Mouse (Mus musculus): Measurements from ENCODE around the gene Arhgap25.
"Not testable (repeated sequence)": the region's sequence is repeated elsewhere in the genome, so short reads cannot be mapped to it uniquely, and the experiment has no call there.

Arhgap25 gene

DNA sequence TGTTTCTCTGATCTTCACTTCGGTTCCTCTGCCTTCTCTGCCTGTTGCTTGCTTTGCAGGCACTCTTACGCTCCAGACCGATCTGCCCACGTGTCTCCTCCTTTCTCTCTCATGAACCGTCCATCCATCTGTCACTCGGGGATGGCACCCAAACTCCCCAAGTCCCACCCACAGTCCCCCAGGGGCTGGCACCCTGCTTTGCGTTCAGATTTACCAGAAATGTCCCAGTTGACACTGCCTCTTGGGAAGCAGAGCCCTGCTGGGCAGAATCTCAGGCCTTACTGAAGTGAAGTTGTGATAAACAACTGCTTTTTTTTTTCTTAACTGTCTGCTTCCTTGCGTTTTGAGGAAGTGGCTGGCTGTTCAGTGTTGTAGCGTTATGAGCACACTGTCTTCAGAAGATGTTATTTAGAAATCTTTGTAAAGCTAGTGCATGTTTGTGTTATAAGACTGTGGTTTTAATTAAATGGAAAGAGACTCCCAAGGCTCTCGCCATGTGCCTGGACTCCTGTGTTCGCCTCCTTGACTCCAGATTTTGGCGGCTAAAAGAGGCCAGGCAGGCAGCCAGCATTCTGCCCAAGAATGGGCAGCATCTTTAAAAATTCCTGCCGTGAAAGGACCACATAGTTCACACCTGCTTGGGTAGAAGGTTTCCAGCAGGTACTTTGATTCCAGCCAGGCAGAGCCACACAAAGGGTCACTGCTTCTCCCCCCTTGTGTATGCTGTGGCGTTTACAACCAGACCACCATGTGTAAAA lies at the start of gene Arhgap25:
Gene Arhgap25, minus strand, starts transcription at position 307 of the 758 bp plus-strand sequence.
- H3K4me3 ChIP-seq (replicated peaks; ENCODE audit: low read length) = no peak within 1 kb of the TSS

DNA sequence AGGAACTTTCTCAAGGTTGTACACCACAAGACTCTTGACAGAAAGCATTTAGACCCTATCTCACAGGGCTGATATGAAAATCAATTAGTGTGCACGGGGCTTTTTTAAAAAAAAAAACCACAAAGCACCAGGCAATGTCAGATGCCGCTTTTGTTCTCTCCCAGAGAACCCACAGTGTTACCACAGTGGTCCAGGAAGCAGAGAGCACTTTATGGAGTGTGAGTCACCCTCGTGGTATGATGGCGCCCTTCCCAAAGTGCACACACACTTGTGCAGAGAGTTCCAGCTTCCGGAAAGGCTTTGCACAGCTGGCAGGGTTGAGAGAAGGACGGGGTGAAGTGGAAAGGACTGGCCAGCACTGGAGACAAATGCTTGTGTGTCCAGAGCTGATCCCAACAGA lies 49.4 kb upstream of the Arhgap25 start:
- no peaks in the 10 kb centered on the region for H3K36me3 ChIP-seq (ENCODE audit: insufficient read depth, low read length)
- H3K4me3 ChIP-seq (replicated peaks; ENCODE audit: low read length) = no peak overlapping the region
- TF ChIP-seq NANOG (IDR thresholded peaks at IDR 0.05; ENCODE audit: borderline replicate concordance, low read length) (no peak), POU5F1 (IDR thresholded peaks at IDR 0.05; ENCODE audit: borderline replicate concordance, low read length) (no peak), CTCF (conservative IDR thresholded peaks at IDR 0.05; ENCODE audit: low read length) (no peak)
- no peaks in the 10 kb centered on the region for H3K9me3 ChIP-seq (ENCODE audit: low read length)
- peaks cover 63% of the 10 kb centered on the region for H3K27me3 ChIP-seq (ENCODE audit: insufficient read depth, low read length)
- peaks cover 20% of the 10 kb centered on the region for H3K4me1 ChIP-seq (replicated peaks; ENCODE audit: low read depth, low read length)

More for the DNA sequence above, at the start of gene Arhgap25:
- H3K27me3 ChIP-seq (ENCODE audit: insufficient read depth, low read length) = peaks cover 24% of the 10 kb centered on the region
- H3K4me1 ChIP-seq (replicated peaks; ENCODE audit: low read depth, low read length) = 0 out of 2 replicates have a peak, but pooled peaks cover 2% of the 10 kb centered on the region
- no peaks in the 10 kb centered on the region for H3K36me3 ChIP-seq (ENCODE audit: insufficient read depth, low read length)
- TF ChIP-seq NANOG (IDR thresholded peaks at IDR 0.05; ENCODE audit: borderline replicate concordance, low read length) (no peak), POU5F1 (IDR thresholded peaks at IDR 0.05; ENCODE audit: borderline replicate concordance, low read length) (no peak), CTCF (conservative IDR thresholded peaks at IDR 0.05; ENCODE audit: low read length) (no peak)
- no peaks in the 10 kb centered on the region for H3K9me3 ChIP-seq (ENCODE audit: low read length)

DNA sequence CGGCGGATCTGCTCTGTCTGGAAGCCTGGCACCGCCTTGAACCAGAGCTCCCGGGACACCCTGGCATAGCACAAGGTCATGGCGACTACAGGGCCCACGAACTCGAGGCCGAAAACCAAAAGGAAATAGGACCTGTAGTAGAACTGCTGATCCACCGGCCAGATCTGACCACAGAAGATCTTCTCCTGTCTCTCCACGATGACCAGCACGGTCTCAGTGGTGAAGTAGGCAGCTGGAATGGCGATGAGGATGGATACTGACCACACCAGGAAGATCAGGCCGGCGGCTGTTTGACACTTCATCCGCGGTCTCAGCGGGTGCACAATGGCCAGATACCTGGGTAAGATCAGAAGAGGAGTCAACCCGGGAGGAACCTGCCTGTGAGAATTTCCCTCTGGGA lies 48.5 kb upstream of the Arhgap25 start:
- Histone ChIP-seq H3K36me3 (ENCODE audit: insufficient read depth, low read length) (no peaks in the 10 kb centered on the region), H3K4me3 (replicated peaks; ENCODE audit: low read length) (peak overlapping the region; percentile 52), H3K9me3 (ENCODE audit: low read length) (no peaks in the 10 kb centered on the region), H3K27me3 (ENCODE audit: insufficient read depth, low read length) (peaks cover 54% of the 10 kb centered on the region), H3K4me1 (replicated peaks; ENCODE audit: low read depth, low read length) (peaks cover 20% of the 10 kb centered on the region)
- TF ChIP-seq NANOG (IDR thresholded peaks at IDR 0.05; ENCODE audit: borderline replicate concordance, low read length) (no peak), CTCF (conservative IDR thresholded peaks at IDR 0.05; ENCODE audit: low read length) (no peak), POU5F1 (IDR thresholded peaks at IDR 0.05; ENCODE audit: borderline replicate concordance, low read length) (no peak)

DNA sequence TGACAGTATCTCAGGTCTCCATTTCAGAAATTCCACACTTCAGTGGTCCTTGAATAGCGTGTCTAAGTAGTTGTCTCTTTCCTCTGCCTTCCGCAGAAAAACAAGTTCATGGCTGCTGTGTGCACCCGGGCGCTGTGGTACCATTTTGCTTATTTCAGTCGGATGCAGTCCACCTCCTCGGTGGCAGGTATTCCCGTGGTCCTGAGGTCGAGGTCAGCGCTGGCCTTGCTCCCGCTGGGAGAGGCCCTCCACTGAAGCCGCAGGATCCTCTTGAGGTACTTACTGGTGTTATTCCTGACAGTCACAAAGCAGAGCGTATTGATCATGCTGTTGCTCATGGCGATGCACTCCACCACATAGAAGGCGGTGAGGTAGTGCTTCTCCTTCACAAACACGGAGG lies 48.0 kb upstream of the Arhgap25 start:
- TF ChIP-seq POU5F1 (IDR thresholded peaks at IDR 0.05; ENCODE audit: borderline replicate concordance, low read length) = no peak
- TF ChIP-seq CTCF (conservative IDR thresholded peaks at IDR 0.05; ENCODE audit: low read length) = no peak
- no peak for TF ChIP-seq NANOG (IDR thresholded peaks at IDR 0.05; ENCODE audit: borderline replicate concordance, low read length)
- Histone ChIP-seq H3K36me3 (ENCODE audit: insufficient read depth, low read length) (no peaks in the 10 kb centered on the region), H3K27me3 (ENCODE audit: insufficient read depth, low read length) (peaks cover 53% of the 10 kb centered on the region), H3K9me3 (ENCODE audit: low read length) (no peaks in the 10 kb centered on the region), H3K4me3 (replicated peaks; ENCODE audit: low read length) (peak overlapping the region; percentile 52), H3K4me1 (replicated peaks; ENCODE audit: low read depth, low read length) (peaks cover 20% of the 10 kb centered on the region)

DNA sequence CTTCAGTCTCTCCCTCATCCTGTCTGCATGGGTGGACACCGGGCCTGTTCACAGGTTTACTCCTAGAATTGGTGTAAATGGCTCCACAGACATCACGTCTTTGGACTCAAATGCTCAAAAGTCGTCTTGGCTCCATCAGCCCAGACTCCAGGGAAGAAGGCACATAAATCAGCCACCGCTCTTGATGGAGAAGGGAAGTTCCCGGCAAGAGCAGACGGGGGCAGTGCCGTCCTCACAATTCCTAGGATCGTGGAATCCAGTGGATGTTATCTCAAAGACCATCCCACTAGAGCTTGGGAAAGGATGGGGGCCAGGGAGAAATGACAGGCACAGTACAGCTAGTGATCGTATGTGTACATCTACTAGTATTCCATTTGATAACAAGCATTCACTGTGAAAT lies 45.2 kb upstream of the Arhgap25 start:
- TF ChIP-seq POU5F1 (IDR thresholded peaks at IDR 0.05; ENCODE audit: borderline replicate concordance, low read length) = no peak
- TF ChIP-seq NANOG (IDR thresholded peaks at IDR 0.05; ENCODE audit: borderline replicate concordance, low read length) = no peak
- TF ChIP-seq CTCF (conservative IDR thresholded peaks at IDR 0.05; ENCODE audit: low read length) = no peak
- Histone ChIP-seq H3K4me1 (replicated peaks; ENCODE audit: low read depth, low read length) (peaks cover 13% of the 10 kb centered on the region), H3K9me3 (ENCODE audit: low read length) (no peaks in the 10 kb centered on the region), H3K27me3 (ENCODE audit: insufficient read depth, low read length) (peaks cover 33% of the 10 kb centered on the region), H3K36me3 (ENCODE audit: insufficient read depth, low read length) (no peaks in the 10 kb centered on the region), H3K4me3 (replicated peaks; ENCODE audit: low read length) (no peak overlapping the region)

DNA sequence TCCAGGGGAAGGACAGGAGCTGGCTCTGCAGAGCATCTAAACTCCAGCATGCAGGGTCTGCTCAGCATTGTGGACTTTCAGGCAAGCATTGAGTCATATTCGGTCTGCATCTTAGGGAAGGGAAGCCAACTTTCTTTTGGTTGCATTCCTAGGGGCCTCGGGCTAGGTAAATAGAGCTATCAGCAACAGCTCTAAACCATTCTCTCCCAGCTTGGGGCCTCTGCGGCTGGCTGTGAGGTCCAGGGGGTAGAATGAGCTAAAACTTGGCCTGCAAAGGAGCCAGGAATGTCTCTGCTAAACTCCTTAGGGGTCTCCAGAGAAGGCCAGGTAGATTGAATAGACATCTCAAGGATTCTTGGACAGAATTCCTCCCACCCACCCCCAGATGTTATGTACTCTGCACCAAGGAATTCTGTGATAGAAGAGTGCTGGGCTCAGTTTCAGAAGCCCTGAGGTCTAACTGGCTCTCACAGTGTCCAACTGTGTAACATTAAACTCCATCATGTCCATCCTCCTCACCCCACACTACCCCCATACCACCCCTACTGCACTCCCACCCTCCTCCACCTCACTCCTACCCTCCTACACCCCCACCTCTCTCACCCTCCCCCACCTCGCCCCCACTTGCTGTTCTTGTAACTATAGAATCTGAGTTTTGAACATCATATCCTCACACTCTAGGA lies 43.7 kb upstream of the Arhgap25 start:
- no peak overlapping the region for H3K4me3 ChIP-seq (replicated peaks; ENCODE audit: low read length)
- H3K4me1 ChIP-seq (replicated peaks; ENCODE audit: low read depth, low read length) = peaks cover 12% of the 10 kb centered on the region
- TF ChIP-seq NANOG (IDR thresholded peaks at IDR 0.05; ENCODE audit: borderline replicate concordance, low read length) (no peak), POU5F1 (IDR thresholded peaks at IDR 0.05; ENCODE audit: borderline replicate concordance, low read length) (no peak), CTCF (conservative IDR thresholded peaks at IDR 0.05; ENCODE audit: low read length) (no peak)
- peaks cover 20% of the 10 kb centered on the region for H3K27me3 ChIP-seq (ENCODE audit: insufficient read depth, low read length)
- H3K36me3 ChIP-seq (ENCODE audit: insufficient read depth, low read length) = no peaks in the 10 kb centered on the region
- H3K9me3 ChIP-seq (ENCODE audit: low read length) = no peaks in the 10 kb centered on the region

DNA sequence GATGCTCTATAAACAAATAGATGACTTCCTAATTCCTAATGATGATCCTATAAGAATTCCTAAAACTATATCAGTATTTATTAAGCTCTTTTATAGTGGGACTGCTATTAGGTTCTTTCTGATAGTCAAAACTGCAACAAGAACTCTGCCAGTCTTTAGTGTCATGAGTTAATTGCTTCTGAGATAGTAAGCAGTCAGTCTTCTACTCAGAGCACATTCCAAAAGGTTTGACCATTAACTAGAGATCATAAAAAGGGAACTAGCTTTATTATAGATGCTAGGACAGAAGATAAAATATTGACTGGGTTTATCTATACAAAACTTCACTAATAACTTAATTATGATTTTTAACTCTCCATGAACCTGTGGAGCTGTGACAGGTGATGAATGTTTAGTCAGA lies 38.8 kb upstream of the Arhgap25 start:
- H3K9me3 ChIP-seq (ENCODE audit: low read length); H3K36me3 ChIP-seq (ENCODE audit: insufficient read depth, low read length); H3K27me3 ChIP-seq (ENCODE audit: insufficient read depth, low read length); H3K4me3 ChIP-seq (replicated peaks; ENCODE audit: low read length); H3K4me1 ChIP-seq (replicated peaks; ENCODE audit: low read depth, low read length): not testable (repeated sequence)

DNA sequence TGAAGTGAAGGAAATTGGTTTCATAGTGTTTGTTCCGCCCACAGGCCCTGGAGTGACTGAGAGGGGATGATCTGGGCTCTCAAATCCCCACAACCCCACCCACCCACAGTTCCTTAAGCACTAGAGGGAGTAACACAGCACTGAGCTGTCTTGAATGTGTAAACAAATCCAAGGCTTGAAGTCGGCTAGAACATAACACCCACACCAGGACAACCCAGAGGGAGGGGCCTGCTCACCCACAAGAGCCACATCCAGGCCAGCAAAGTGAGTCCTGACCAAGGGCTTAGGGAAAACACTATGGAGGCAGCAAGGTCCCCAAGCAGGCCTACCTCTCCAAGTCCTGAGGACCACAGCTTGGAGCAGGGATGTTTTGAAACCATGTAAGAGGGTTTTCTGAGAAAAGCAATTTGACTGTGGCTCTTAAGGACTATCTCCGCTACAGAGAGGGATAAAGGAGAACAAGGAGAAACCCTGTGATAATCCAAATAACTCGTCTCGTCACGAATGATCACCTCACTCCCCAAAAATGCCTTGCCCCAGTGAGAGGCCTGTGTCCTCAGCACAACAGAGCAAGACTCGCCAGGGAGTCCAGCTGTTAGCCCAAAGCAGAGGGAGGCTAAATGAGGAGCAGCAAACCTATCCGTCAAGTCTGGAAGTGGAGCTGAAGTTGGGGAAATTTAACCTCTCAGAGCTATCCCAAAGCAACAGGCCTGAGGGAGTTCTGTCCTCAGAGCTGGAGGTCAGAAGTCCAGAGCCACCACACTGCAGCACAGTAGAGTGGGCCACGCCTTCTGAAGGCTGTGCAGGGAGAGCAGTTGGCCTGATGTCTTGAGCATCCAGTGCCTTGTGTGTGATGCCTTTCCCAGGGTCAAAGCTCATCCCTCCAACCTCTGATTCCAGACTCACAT lies 34.9 kb upstream of the Arhgap25 start:
- H3K4me1 ChIP-seq (replicated peaks; ENCODE audit: low read depth, low read length) = peaks cover 25% of the 10 kb centered on the region

More for the DNA sequence above, 34.9 kb upstream of the Arhgap25 start:
- no peaks in the 10 kb centered on the region for H3K27me3 ChIP-seq (ENCODE audit: insufficient read depth, low read length)
- H3K9me3 ChIP-seq (ENCODE audit: low read length) = no peaks in the 10 kb centered on the region
- no peak for TF ChIP-seq POU5F1 (IDR thresholded peaks at IDR 0.05; ENCODE audit: borderline replicate concordance, low read length)
- no peak for TF ChIP-seq NANOG (IDR thresholded peaks at IDR 0.05; ENCODE audit: borderline replicate concordance, low read length)
- no peak for TF ChIP-seq CTCF (conservative IDR thresholded peaks at IDR 0.05; ENCODE audit: low read length)
- H3K36me3 ChIP-seq (ENCODE audit: insufficient read depth, low read length) = no peaks in the 10 kb centered on the region
- H3K4me3 ChIP-seq (replicated peaks; ENCODE audit: low read length) = no peak overlapping the region

All from E14TG2a.4 (cell line).